Comparison of ENCODE assay signal across 8 mouse cellular contexts in genomic region chr19:46315752-46316610, GRCm38 (mm10). TPM values are rescaled to one million over a fixed set of nuclear protein-coding genes. Genes with fewer than 3 reads are reported as not detected.
DNase-seq lines count a peak whose midpoint lies in the region; ATAC-seq and TF ChIP-seq lines count a peak whose summit lies in the region.

No protein-coding gene starts in this region.

- no peaks in the 10 kb centered on the region for H3K9me3 ChIP-seq in midbrain, postnatal 0 days (ENCODE audit: low read length)

- H3K4me1 ChIP-seq in midbrain, postnatal 0 days (ENCODE audit: insufficient read depth, low read length) = peaks cover 12% of the 10 kb centered on the region

- H3K4me3 ChIP-seq in midbrain, postnatal 0 days (ENCODE audit: low read depth, low read length) = peak overlapping the region; percentile 75

- 51% methylated on average over 12 of the region's 12 CpGs for WGBS in midbrain, postnatal 0 days

- peaks cover 4% of the 10 kb centered on the region; the same call in 1 of the 2 replicates for H3K27me3 ChIP-seq in midbrain, postnatal 0 days (ENCODE audit: insufficient read depth, low read length)

- peak; percentile 16 for DNase-seq in cerebellum, adult 11 months
- DNase-seq in ovary, adult 18-20 months (ENCODE audit: low spot score) = peak; percentile 2
- DNase-seq in ovary, postnatal 10 days (ENCODE audit: low spot score) = no peak
- DNase-seq in layer of hippocampus, adult 8-10 months (ENCODE audit: low spot score in 2 of 2) = peak; percentile 18 to 32
- no peak for DNase-seq in midbrain, postnatal 0 days (ENCODE audit: low spot score)
- no peak for DNase-seq in c-Kit-positive CD71-positive TER-119-positive erythroid progenitor cells, embryonic 14.5 days (ENCODE audit: low spot score)
- DNase-seq in adrenal gland, postnatal 10 days = no peak

- ATAC-seq in cerebellum, adult (ENCODE audit: insufficient number of reproducible peaks, low FRiP score, low TSS enrichment) = no peak
- no peak for ATAC-seq in midbrain, postnatal 0 days (ENCODE audit: low FRiP score)

- H3K4me2 ChIP-seq in midbrain, postnatal 0 days (ENCODE audit: low read depth, low read length, poor library complexity, severe bottlenecking) = peak overlapping the region; percentile 83

- peaks cover 40% of the 10 kb centered on the region for H3K36me3 ChIP-seq in midbrain, postnatal 0 days (ENCODE audit: insufficient read depth, low read length)

- TF ChIP-seq CTCF in midbrain, postnatal 0 days (IDR thresholded peaks at IDR 0.05) = no peak

- no peak overlapping the region for H3K27ac ChIP-seq in midbrain, postnatal 0 days (ENCODE audit: low read depth, low read length)

- H3K9ac ChIP-seq in midbrain, postnatal 0 days (replicated peaks; ENCODE audit: low read length, poor library complexity, severe bottlenecking) = 0 out of 2 replicates have a peak overlapping the region, but pooled peaks have one; percentile 77

RNA-seq across cellular contexts. Expression of gene Psd, which starts 11.0 kb away (rescaled TPM):
- total RNA-seq in layer of hippocampus, adult 8-10 months (2022) = 100 to 1,000 TPM; 602 to 631 (median 613) TPM
- total RNA-seq in midbrain, postnatal 0 days (2014; rRNA removed) = 471 and 481 TPM in 2 replicates
- 179 and 185 TPM in 2 replicates for polyA plus RNA-seq in midbrain, postnatal 0 days (2015; fragmentation: Nextera tagmentation; extraction: Ambion mirVana)
- total RNA-seq in adrenal gland, postnatal 10 days (2021) = 10 to 100 TPM in 1 of 2 experiments, 1 to 10 TPM in 1; 8.2 to 11.9 TPM

RNA-seq across cellular contexts. Expression of gene Nfkb2, which starts 11.9 kb away (rescaled TPM):
- 1 to 10 TPM; 2.6 to 4.2 (median 3.3) TPM for total RNA-seq in layer of hippocampus, adult 8-10 months (2022)
- total RNA-seq in midbrain, postnatal 0 days (2014; rRNA removed) = 3.1 and 4.5 TPM in 2 replicates
- polyA plus RNA-seq in midbrain, postnatal 0 days (2015; fragmentation: Nextera tagmentation; extraction: Ambion mirVana) = 2.3 and 2.4 TPM in 2 replicates
- 10 to 100 TPM; 20.8 to 24.2 TPM for total RNA-seq in adrenal gland, postnatal 10 days (2021)

RNA-seq across cellular contexts. Expression of gene Fbxl15, which starts 12.0 kb away (rescaled TPM):
- 10 to 100 TPM; 22.9 to 29.3 (median 25.8) TPM for total RNA-seq in layer of hippocampus, adult 8-10 months (2022)
- 48.3 and 57.8 TPM in 2 replicates for total RNA-seq in midbrain, postnatal 0 days (2014; rRNA removed)
- polyA plus RNA-seq in midbrain, postnatal 0 days (2015; fragmentation: Nextera tagmentation; extraction: Ambion mirVana) = 55.2 and 56.8 TPM in 2 replicates
- 10 to 100 TPM in 1 of 2 experiments, 1 to 10 TPM in 1; 8.9 to 10.5 TPM for total RNA-seq in adrenal gland, postnatal 10 days (2021)

RNA-seq across cellular contexts. Expression of gene Cuedc2, which starts 22.5 kb away (rescaled TPM):
- total RNA-seq in layer of hippocampus, adult 8-10 months (2022) = 100 to 1,000 TPM; 158 to 175 (median 166) TPM
- 157 and 177 TPM in 2 replicates for total RNA-seq in midbrain, postnatal 0 days (2014; rRNA removed)
- 314 and 337 TPM in 2 replicates for polyA plus RNA-seq in midbrain, postnatal 0 days (2015; fragmentation: Nextera tagmentation; extraction: Ambion mirVana)
- 10 to 100 TPM; 78.9 to 90.4 TPM for total RNA-seq in adrenal gland, postnatal 10 days (2021)

RNA-seq across cellular contexts. Expression of gene Mfsd13a, which starts 24.9 kb away (rescaled TPM):
- 10 to 100 TPM; 28.3 to 30.7 (median 30.3) TPM for total RNA-seq in layer of hippocampus, adult 8-10 months (2022)
- 7.2 and 19.2 TPM in 2 replicates for total RNA-seq in midbrain, postnatal 0 days (2014; rRNA removed)
- 10.6 and 11.4 TPM in 2 replicates for polyA plus RNA-seq in midbrain, postnatal 0 days (2015; fragmentation: Nextera tagmentation; extraction: Ambion mirVana)
- total RNA-seq in adrenal gland, postnatal 10 days (2021) = 1 to 10 TPM; 4.6 to 7.4 TPM

Comparison
In these comparisons a context has a peak if more than half of its experiments do, and no peak if none do; other contexts are left out.
1. DNase-seq: peak in cerebellum, adult 11 months (single experiment), ovary, adult 18-20 months (single experiment) and layer of hippocampus, adult 8-10 months (2 of 2); none in ovary, postnatal 10 days (single experiment), midbrain, postnatal 0 days (single experiment), c-Kit-positive CD71-positive TER-119-positive erythroid progenitor cells, embryonic 14.5 days (single experiment) and adrenal gland, postnatal 10 days (single experiment).
2. RNA of gene Psd, which starts 11.0 kb away (total RNA-seq): 602 to 631 TPM in layer of hippocampus, adult 8-10 months and 471 to 481 TPM in midbrain, postnatal 0 days; 8.2 to 11.9 TPM in adrenal gland, postnatal 10 days; every median in the first group is over 10 times any median in the second.